Mouse (Mus musculus) erythroblast, embryonic 14.5 days (primary cell): ENCODE data around the gene Klf7.

Experiments used
- GATA1 ChIP-seq: IDR thresholded peaks from 2 replicates; pipeline ENCODE4 v1.6.1; 2012; ENCODE audit warnings: low read length, inconsistent platforms, mixed read lengths
- TAL1 ChIP-seq: IDR thresholded peaks from 3 replicates; pipeline ENCODE4 v1.6.1; 2012; ENCODE audit warnings: low read length, inconsistent platforms, mixed read lengths

DNA sequence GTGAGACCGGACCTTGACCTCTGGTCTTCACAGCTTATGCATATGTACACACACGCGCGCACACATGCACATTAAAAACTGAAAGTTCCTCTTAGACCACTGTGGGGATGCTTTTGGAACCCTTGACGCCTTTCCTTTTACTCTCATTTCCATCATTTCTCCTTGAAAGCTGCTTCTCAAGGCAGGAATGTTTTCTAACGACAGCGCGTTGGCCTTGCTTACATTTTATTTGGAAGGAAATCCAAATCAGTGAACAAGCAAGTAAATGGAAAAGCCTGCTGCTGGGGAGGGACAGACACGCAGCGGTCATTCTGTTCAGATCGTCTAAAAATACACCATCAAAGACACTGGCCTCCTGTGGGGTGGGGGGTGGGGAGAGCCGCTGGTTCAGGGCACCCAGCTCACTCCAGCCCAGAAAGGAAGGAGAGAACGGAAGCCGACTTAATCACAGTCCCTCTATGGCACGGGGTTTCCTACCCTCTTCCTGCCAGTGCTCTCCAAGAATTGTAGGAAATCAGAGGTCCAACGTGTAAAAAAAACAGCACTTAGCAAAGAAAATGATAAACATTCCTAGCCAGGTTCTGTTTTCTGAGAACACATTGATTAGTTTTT, 103.5 kb downstream of the Klf7 start:
- no peak for TF ChIP-seq TAL1
- no peak for TF ChIP-seq GATA1
